Mouse (Mus musculus) layer of hippocampus, adult 18-20 months (tissue): Measurements from ENCODE around the gene Gper1. TPM values are rescaled to one million over a fixed set of nuclear protein-coding genes. Genes with fewer than 3 reads are reported as not detected.

Experiments
- DNase-seq, 2 experiments: peaks; one replicate each; pipeline ENCODE4 v3.0.0; 2022; ENCODE audit warnings: low spot score in 2 of 2
- long read RNA-seq: library from polyadenylated mRNA; stranded (forward); transcript quantifications from one replicate; pipeline ENCODE4 v2.0.0, GENCODE M21; 2021
- total RNA-seq, 2 experiments: library from RNA; stranded (reverse); gene quantifications; 2 replicates each; pipeline ENCODE4 v1.2.3; 2021

Gper1 gene
- 1 to 10 TPM; 2.0 to 4.2 TPM for total RNA-seq
- long read RNA-seq, transcript Gper1-201 (3 exons, 2,537 nt) = major isoform, 5 of 6 reads
- long read RNA-seq, partial matches to known transcripts = 0 of 6 reads
- long read RNA-seq, other reads (novel, unspliced or antisense) = 1 of 6 reads

DNA sequence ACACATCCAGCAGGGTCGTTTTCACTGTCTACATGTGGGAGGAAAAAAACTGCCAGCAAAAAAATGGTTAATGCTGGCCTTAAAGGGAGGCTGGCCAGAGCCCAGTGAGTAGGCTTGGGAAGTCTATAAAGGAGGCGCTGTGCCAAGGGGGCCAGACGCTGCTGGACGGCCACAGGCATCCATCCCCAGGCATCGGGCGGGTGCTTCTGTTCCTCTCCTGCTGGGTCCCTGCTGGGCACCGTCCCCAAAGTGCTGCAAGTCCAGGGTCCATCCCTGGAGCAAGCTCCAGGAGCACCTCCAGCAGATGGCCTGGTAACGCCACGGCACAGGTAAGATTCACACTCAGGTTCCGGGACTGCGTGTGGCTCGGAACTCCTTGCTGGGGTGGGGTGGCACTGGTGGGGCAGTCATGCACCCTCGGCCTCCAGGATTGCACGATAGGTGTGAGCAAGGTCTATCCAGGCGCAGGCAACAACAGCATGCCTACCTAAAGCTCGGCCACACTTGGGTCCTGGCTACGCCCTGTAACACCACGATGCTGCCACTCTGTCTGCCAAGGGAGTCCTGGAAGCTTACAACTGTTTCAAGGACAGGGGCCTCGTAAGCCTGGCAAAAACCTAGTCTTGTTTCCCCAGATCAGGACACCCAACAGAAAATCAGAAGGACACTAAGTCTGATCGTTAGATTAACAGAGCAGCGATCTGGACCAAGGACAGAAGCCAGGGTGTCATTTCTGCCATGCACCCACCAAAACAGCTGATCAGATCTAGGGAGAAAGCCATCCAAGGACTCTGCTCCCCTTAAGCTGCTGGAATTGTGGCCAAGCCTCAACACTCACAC, at the start of gene Gper1:
Gene Gper1 (plus strand): TSS at position 126 of the 840 bp plus-strand sequence.
- no peak for DNase-seq

GRCm38 (mm10) chr5:139373889-139374444, 49.0 kb upstream of the Gper1 start:
- DNase-seq = no peak

GRCm38 (mm10) chr5:139374841-139375240, 48.1 kb upstream of the Gper1 start:
- DNase-seq = no peak

DNA sequence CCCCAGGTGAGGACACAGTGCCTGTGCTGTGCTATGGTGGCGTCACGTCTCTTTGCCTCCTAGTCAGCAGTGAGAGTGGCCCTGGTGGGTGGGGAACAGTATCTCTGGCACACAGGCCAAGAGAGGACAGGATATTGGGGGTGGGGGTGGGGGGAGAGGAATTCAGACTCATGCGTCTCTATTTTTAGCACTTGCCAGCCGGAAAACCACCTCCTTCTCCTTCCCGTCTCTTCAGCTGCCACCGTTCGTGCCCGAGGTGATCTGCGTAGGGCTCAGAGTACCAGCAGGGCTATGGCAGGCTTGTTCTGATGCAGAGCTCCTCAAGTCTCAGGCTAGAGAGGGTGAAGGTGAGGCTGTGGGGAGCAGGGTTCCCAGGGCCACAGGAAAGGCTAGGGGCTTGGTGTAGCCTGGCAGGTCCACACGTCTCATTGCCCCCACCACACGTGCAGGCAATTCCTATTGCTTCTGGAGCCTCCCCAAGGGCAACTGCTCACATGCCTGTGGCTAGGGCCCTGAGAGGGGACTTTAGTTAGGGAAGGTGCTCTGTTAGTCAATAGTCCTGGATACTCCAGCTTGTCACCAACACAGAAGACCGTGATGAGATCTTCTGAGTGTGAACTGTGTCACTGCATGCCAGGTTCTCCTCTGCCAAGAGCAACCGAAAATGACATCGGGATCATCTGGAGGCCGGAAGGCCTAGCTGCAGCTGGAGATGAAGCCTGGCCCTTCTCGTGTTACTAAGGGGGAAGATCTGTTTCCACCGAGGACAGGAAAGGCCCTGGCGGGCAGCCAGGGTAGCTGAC, 45.3 kb upstream of the Gper1 start, which contains the start of gene Gpr146:
Gene Gpr146 (plus strand): TSS at position 230 of the 803 bp plus-strand sequence.
- DNase-seq = no peak

- no peak for DNase-seq
Measured at GRCm38 (mm10) chr5:139378271-139378556, 44.7 kb upstream of the Gper1 start.

GRCm38 (mm10) chr5:139378986-139379629, 43.8 kb upstream of the Gper1 start:
- no peak for DNase-seq

DNA sequence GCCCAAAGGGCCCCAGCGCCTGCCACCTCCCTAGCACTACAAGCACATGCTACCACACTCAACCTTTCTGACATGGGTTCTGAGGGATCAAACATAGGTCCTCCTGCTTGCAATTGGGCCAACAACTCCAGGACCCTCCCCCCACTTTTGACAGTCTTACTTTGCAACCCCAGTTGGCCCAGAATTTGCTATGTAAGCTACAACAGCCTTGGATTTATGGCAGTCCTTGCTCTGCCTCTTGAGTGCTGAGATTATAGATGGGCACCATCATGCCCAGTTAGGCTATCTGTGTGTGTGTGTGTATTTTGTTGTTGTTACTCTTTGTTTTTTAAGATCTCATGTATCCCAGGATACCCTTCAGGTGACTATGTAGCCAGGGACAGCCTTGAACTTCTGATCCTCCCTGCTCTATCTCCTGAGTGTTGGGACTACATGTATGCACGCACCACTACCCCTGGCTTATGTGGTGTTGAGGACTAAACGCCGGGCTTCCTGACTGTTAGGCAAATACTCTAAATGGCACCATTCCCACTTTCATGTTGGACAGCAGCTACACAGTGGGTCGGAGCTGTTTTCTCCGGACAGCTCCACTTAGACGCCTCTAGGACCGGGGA, 43.1 kb upstream of the Gper1 start:
- DNase-seq = no peak

- peak; percentile 71 to 87 for DNase-seq
Measured at GRCm38 (mm10) chr5:139380385-139381248, 42.3 kb upstream of the Gper1 start.

GRCm38 (mm10) chr5:139381586-139382513, 41.1 kb upstream of the Gper1 start:
- no peak for DNase-seq

DNA sequence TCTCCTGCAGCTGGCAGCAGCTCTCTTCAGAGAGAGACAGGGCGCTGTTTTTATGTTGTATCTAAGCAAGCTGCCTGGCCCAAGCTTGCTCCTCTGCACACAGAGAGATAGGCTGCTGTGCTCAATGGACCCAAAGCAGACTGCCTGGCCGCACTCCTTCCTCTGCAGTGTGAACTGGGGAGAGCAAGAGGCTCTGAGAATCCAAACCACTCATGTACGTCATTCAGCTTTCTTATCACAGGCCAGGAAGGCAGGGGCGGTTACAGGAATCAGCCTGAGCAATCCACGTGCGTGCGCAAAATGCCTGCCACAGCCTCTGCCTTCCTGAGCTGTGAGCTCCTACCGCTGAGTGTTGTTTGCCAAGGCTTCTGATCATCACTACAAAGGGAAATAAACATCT, 40.2 kb upstream of the Gper1 start:
- DNase-seq = peak in 1 of 2 experiments; percentile 61

DNA sequence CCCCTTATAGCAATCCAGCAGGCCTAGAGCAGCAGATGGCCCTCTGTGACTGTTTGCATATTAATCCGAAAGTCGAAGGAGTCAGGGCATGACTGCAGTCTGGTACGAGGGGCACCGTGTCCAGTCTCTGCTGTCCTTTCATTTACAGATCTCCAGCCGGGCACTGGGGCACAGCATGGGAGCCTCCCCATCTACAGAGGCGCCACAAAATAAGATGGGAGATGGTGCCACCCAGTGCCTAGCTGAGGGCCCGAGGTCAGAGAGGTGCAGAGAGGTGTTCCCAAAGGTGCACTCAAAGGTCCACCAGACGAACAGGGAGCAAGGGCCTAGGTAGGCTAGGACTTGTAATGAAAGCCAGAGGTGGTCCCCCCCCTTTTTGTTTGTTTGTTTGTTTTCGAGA, 39.7 kb upstream of the Gper1 start:
- DNase-seq = no peak

DNA sequence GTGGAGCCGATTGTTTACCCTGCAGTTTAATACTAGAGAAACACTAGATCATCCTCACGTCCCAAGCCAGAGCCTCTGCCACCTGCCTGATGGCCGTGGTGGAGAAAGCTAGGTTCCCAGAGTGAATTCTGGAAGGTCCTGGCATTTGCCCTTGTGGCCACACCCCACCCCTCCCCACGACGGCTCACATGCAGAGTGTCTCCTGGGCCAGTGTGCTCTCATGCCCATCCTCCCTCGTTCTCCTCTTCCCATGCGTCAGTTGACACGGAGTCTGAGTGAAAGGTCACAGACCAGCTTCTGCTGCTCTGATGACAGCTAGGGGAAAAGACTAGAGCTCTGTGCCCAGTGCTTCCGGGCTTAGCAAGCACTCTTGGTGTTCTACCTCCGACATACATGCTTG, 38.4 kb upstream of the Gper1 start:
- no peak for DNase-seq

GRCm38 (mm10) chr5:139386047-139386446, 36.9 kb upstream of the Gper1 start:
- DNase-seq = no peak

DNA sequence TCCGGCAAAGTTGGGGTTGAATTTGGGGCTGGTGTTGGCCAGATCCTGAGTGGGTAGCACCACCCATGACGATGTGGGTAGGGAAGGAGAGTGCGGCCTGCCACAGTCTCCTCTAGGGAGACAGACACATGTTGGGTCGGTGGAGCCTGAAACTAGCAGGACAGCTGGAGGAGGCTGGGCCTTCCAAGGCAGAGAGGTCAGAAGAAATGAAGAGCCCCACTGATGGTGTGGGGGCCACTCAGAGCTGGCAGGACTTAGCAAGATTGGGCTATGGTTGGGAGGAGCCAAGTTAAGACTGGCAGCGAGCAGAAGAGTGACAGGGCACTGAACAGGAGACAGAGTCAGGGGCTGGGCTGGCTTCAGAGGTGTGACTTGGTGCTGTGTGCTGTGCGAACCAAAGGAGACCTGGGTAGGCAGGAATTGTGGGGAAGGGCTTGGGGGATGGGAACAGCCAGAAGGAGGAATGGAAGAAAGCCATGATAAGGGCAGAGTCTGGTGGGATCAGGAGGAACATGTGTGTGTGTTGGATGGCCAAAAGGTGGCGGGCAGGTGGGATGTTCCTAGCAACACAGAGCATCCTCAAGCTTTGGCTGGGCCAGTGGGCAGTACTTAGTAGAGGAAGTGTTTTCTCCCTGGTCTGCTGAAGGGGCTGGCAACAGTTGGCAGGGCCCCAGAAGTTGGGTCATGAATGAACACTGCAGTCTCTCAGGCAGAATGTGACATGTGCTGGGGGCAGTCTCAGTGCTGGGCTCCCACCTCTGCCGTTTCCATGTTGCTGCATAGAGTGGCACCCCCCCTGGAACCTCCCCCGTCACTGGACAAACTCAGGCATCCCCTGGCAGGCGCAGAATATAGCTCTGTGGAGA, 35.4 kb upstream of the Gper1 start:
- no peak for DNase-seq

- DNase-seq = no peak
Measured at GRCm38 (mm10) chr5:139388195-139388570, 34.8 kb upstream of the Gper1 start.

DNA sequence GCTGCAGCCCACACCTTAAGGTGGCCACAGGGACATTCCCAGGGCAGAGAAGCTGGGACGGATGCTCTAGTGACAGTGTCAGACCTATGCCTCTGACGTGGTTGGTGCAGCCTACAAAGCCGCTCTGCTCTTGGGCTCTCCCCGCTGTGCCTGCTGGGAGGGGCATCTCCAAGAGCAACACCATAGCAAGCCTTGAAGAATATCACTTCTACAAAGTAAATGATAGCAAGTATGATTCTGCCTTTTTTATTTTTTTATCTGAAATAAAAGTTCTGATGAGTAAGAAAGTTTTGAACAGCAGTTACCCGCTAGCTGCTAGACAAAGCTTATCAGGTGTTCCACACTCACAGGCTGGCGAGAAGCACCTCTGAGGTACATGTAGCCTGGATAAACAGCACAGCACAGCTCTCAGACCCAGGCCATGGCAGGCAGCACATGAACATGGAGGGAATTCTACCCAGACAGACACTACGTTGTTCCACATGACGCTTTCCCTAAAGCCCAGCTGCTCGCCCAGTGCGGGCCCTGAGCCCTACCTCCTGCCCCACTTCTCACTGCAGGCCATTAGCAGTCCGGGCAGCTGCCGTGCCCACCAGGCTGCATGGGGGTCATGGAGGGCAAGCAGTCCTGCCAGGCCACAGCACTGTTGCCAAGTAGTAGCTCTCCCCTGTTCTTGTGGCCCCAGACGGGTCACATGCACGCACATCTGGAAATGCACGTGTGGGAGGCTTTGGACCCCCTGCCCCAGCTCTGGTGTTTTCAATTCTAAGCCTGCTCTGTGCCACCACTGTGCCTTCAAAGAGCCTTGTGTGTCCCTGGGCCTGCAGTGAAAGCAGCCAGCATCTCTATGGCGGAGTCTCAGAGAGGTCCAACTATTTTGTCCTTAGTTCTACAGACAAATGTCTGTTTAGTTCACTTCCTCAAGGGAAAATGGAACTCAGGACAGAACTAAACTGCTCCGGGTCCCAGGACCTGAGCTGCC, 34.0 kb upstream of the Gper1 start:
- DNase-seq = peak in 1 of 2 experiments; percentile 48

DNA sequence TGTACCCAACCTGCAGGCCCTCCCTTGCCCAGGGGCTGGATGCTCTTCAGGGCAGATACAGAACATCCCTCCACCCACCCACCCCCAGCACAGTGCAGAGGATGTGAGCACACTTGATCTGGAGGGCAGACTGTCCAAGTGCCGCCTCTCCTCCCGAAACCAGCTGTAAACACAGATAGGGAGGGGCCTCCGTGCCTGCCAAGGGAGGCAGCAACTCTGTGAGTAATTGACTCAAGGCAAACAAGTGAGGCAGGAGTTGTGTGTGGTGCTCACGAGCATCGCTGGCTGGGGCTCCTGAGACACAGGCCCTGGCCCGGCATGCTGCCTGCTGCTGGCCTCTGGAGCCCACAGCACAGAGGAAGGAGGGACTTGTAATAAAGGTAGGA, 33.3 kb upstream of the Gper1 start:
- DNase-seq = peak in 1 of 2 experiments; percentile 57
